Mouse (Mus musculus) E14TG2a.4 (cell line): ENCODE data around the gene Uqcc1.
A peak's percentile ranks its signal among the peaks of the same experiment; 100 is the strongest.

ENCODE experiments used
- H3K27me3 ChIP-seq: 2 replicates; pipeline ENCODE4 v1.6.1; 2014; ENCODE audit warnings: low read length, control low read depth; ENCODE audit not compliant: insufficient read depth
- H3K36me3 ChIP-seq: 2 replicates; pipeline ENCODE4 v1.6.1; 2014; ENCODE audit warnings: low read length, control low read depth; ENCODE audit not compliant: insufficient read depth
- H3K4me1 ChIP-seq: replicated peaks from 2 replicates; pipeline ENCODE4 v1.6.1; 2014; ENCODE audit warnings: low read depth, low read length, control low read depth
- H3K4me3 ChIP-seq: replicated peaks from 2 replicates; pipeline ENCODE4 v1.5.1; 2014; ENCODE audit warnings: mild to moderate bottlenecking, low read length
- H3K9me3 ChIP-seq: 2 replicates; pipeline ENCODE4 v1.6.1; 2014; ENCODE audit warnings: low read length, control low read depth
- CTCF ChIP-seq: conservative IDR thresholded peaks from 2 replicates; pipeline ENCODE4 v1.5.1; 2014; ENCODE audit warnings: low read length
- NANOG ChIP-seq: IDR thresholded peaks from 2 replicates; pipeline ENCODE4 v1.6.1; 2014; ENCODE audit warnings: borderline replicate concordance, low read length, mixed read lengths
- POU5F1 ChIP-seq: IDR thresholded peaks from 2 replicates; pipeline ENCODE4 v1.6.1; 2014; ENCODE audit warnings: low read length, borderline replicate concordance

Uqcc1 gene

GRCm38 (mm10) chr2:155929531-155930442 lies at the start of gene Uqcc1:
TSS of gene Uqcc1 (minus strand) at chr2:155930310.
- no peaks in the 10 kb centered on the region for H3K9me3 ChIP-seq
- peaks cover 31% of the 10 kb centered on the region for H3K4me1 ChIP-seq
- no peak for TF ChIP-seq NANOG
- H3K27me3 ChIP-seq, result no peaks in the 10 kb centered on the region
- peak within 1 kb of the TSS; percentile 83 for H3K4me3 ChIP-seq
- no peaks in the 10 kb centered on the region for H3K36me3 ChIP-seq

- TF ChIP-seq CTCF, result no peak
- no peak for TF ChIP-seq POU5F1
- TF ChIP-seq NANOG, result no peak
- Histone ChIP-seq H3K36me3 (peaks cover 88% of the 10 kb centered on the region), H3K4me3 (no peak overlapping the region), H3K27me3 (no peaks in the 10 kb centered on the region), H3K9me3 (no peaks in the 10 kb centered on the region), H3K4me1 (no peaks in the 10 kb centered on the region)
Measured at GRCm38 (mm10) chr2:155979328-155979991, 49.4 kb upstream of the Uqcc1 start.

GRCm38 (mm10) chr2:155974087-155974731 lies 44.1 kb upstream of the Uqcc1 start:
- H3K27me3 ChIP-seq, result no peaks in the 10 kb centered on the region
- TF ChIP-seq POU5F1 (no peak), CTCF (no peak), NANOG (no peak)
- H3K9me3 ChIP-seq, result no peaks in the 10 kb centered on the region
- H3K4me1 ChIP-seq, result no peaks in the 10 kb centered on the region
- H3K36me3 ChIP-seq, result peaks cover 83% of the 10 kb centered on the region
- no peak overlapping the region for H3K4me3 ChIP-seq

- H3K4me3 ChIP-seq, result no peak overlapping the region
- TF ChIP-seq NANOG (no peak), CTCF (no peak), POU5F1 (no peak)
- H3K27me3 ChIP-seq, result no peaks in the 10 kb centered on the region
- H3K4me1 ChIP-seq, result no peaks in the 10 kb centered on the region
- H3K9me3 ChIP-seq, result no peaks in the 10 kb centered on the region
- H3K36me3 ChIP-seq, result peaks cover 86% of the 10 kb centered on the region
Measured at GRCm38 (mm10) chr2:155973348-155973747, 43.2 kb upstream of the Uqcc1 start.

- Histone ChIP-seq H3K36me3 (peaks cover 62% of the 10 kb centered on the region), H3K9me3 (no peaks in the 10 kb centered on the region), H3K27me3 (no peaks in the 10 kb centered on the region), H3K4me1 (0 out of 2 replicates have a peak, but pooled peaks cover 2% of the 10 kb centered on the region), H3K4me3 (no peak overlapping the region)
- TF ChIP-seq CTCF (no peak), POU5F1 (no peak), NANOG (no peak)
Measured at GRCm38 (mm10) chr2:155962991-155963390, 32.9 kb upstream of the Uqcc1 start.

GRCm38 (mm10) chr2:155961862-155962261 lies 31.8 kb upstream of the Uqcc1 start:
- Histone ChIP-seq H3K36me3 (peaks cover 50% of the 10 kb centered on the region), H3K9me3 (no peaks in the 10 kb centered on the region), H3K27me3 (no peaks in the 10 kb centered on the region), H3K4me1 (peaks cover 11% of the 10 kb centered on the region; the same call in 1 of the 2 replicates), H3K4me3 (no peak overlapping the region)
- TF ChIP-seq CTCF, result no peak
- no peak for TF ChIP-seq NANOG
- no peak for TF ChIP-seq POU5F1

- H3K4me1 ChIP-seq, result peaks cover 11% of the 10 kb centered on the region; the same call in 1 of the 2 replicates
- no peak overlapping the region for H3K4me3 ChIP-seq
- TF ChIP-seq POU5F1 (no peak), NANOG (no peak), CTCF (no peak)
- no peaks in the 10 kb centered on the region for H3K27me3 ChIP-seq
- no peaks in the 10 kb centered on the region for H3K9me3 ChIP-seq
- peaks cover 33% of the 10 kb centered on the region for H3K36me3 ChIP-seq
Measured at GRCm38 (mm10) chr2:155959981-155960380, 29.9 kb upstream of the Uqcc1 start.
